Mouse (Mus musculus) MEL (cell line): Measurements from ENCODE around the gene Mcrip2. TPM values are rescaled to one million over a fixed set of nuclear protein-coding genes. Genes with fewer than 3 reads are reported as not detected.

Experiments used
- DNase-seq: peaks from one replicate; pipeline ENCODE4 v3.0.0; 2011; ENCODE audit warnings: low read depth, low spot score
- H3K27ac ChIP-seq: 2 replicates; pipeline ENCODE4 v1.5.1; 2012; ENCODE audit warnings: low read depth, mild to moderate bottlenecking, control low read depth, low read length, moderate library complexity; ENCODE audit not compliant: control insufficient read depth
- H3K27me3 ChIP-seq, 2 experiments: fragments of 150-350 bp in 1 of 2; sonication (generic) in 1 of 2; 2 replicates each; pipeline ENCODE4 v1.6.1; 2012; ENCODE audit warnings: low read length in 2 of 2, mild to moderate bottlenecking in 2 of 2, improper control_type of control experiment in 1 of 2, moderate library complexity in 1 of 2; ENCODE audit not compliant: insufficient read depth in 2 of 2, control insufficient read depth in 1 of 2
- H3K36me3 ChIP-seq, 2 experiments: 2 replicates each; pipeline ENCODE4 v1.6.1; 2012 to 2014; ENCODE audit warnings: low read length in 2 of 2, improper control_type of control experiment in 1 of 2, inconsistent platforms in 1 of 2, mild to moderate bottlenecking in 1 of 2; ENCODE audit not compliant: insufficient read depth in 2 of 2, control insufficient read depth in 1 of 2
- H3K4me1 ChIP-seq, 2 experiments: fragments of 150-350 bp in 1 of 2; sonication (generic) in 1 of 2; 2 replicates each; pipeline ENCODE4 v1.6.1; 2012; ENCODE audit warnings: low read length in 2 of 2, improper control_type of control experiment in 1 of 2, mild to moderate bottlenecking in 1 of 2; ENCODE audit not compliant: insufficient read depth in 2 of 2, control insufficient read depth in 1 of 2
- H3K4me3 ChIP-seq, 2 experiments: fragments of 150-350 bp in 1 of 2; sonication (generic) in 1 of 2; 2 replicates each; pipeline ENCODE4 v1.5.1; 2012; ENCODE audit warnings: low read depth in 2 of 2, low read length in 2 of 2, mild to moderate bottlenecking in 2 of 2, moderate library complexity in 2 of 2, control low read depth in 1 of 2, improper control_type of control experiment in 1 of 2; ENCODE audit not compliant: control insufficient read depth in 1 of 2, insufficient read depth in 1 of 2
- H3K79me2 ChIP-seq: 2 replicates; pipeline ENCODE4 v1.6.1; 2012; ENCODE audit warnings: mild to moderate bottlenecking, low read length, moderate library complexity; ENCODE audit not compliant: control insufficient read depth, poor library complexity, insufficient read depth
- H3K9ac ChIP-seq: 2 replicates; pipeline ENCODE4 v1.6.1; 2012; ENCODE audit warnings: low read depth, mild to moderate bottlenecking, control low read depth, low read length, moderate library complexity; ENCODE audit not compliant: control insufficient read depth, poor library complexity, severe bottlenecking
- H3K9me3 ChIP-seq: fragments of 150-350 bp; sonication (generic); replicated peaks from 2 replicates; pipeline ENCODE4 v1.6.1; 2012; ENCODE audit warnings: mild to moderate bottlenecking, low read length, improper control_type of control experiment, moderate library complexity; ENCODE audit not compliant: insufficient read depth
- BHLHE40 ChIP-seq: IDR thresholded peaks from 2 replicates; pipeline ENCODE4 v1.6.1; 2012; ENCODE audit warnings: low read depth, mild to moderate bottlenecking, inconsistent platforms, low read length, improper control_type of control experiment, borderline replicate concordance
- CHD1 ChIP-seq: IDR thresholded peaks from 2 replicates; pipeline ENCODE4 v1.6.1; 2012; ENCODE audit warnings: low read depth, mild to moderate bottlenecking, inconsistent platforms, low read length, improper control_type of control experiment
- CHD2 ChIP-seq: IDR thresholded peaks from 2 replicates; pipeline ENCODE4 v1.6.1; 2011; ENCODE audit warnings: low read length, improper control_type of control experiment
- E2F4 ChIP-seq: IDR thresholded peaks from 2 replicates; pipeline ENCODE4 v1.6.1; 2011; ENCODE audit warnings: low read depth, low read length, improper control_type of control experiment, borderline replicate concordance
- EP300 ChIP-seq, 2 experiments: IDR thresholded peaks; 2 replicates each; pipeline ENCODE4 v1.6.1; 2011; ENCODE audit warnings: improper control_type of control experiment in 2 of 2, low read length in 2 of 2, low read depth in 1 of 2, mild to moderate bottlenecking in 1 of 2
- ETS1 ChIP-seq: IDR thresholded peaks from 2 replicates; pipeline ENCODE4 v1.6.1; 2012; ENCODE audit warnings: low read depth, mild to moderate bottlenecking, inconsistent platforms, low read length, improper control_type of control experiment, moderate library complexity
- JUND ChIP-seq: IDR thresholded peaks from 2 replicates; pipeline ENCODE4 v1.6.1; 2011; ENCODE audit warnings: low read depth, mild to moderate bottlenecking, improper control_type of control experiment, low read length
- KAT2A ChIP-seq: conservative IDR thresholded peaks from 2 replicates; pipeline ENCODE4 v1.6.1; 2012; ENCODE audit warnings: low read depth, low read length, improper control_type of control experiment, inconsistent platforms
- MXI1 ChIP-seq: IDR thresholded peaks from 2 replicates; pipeline ENCODE4 v1.6.1; 2011; ENCODE audit warnings: mild to moderate bottlenecking, low read depth, low read length, improper control_type of control experiment
- MYC ChIP-seq: IDR thresholded peaks from 2 replicates; pipeline ENCODE4 v1.6.1; 2011; ENCODE audit warnings: low read depth, mild to moderate bottlenecking, low read length, improper control_type of control experiment, moderate library complexity
- NELFE ChIP-seq: IDR thresholded peaks from 2 replicates; pipeline ENCODE4 v1.6.1; 2011; ENCODE audit warnings: low read depth, low read length, improper control_type of control experiment
- POLR2A ChIP-seq, 2 experiments: IDR thresholded peaks; 2 replicates each; pipeline ENCODE4 v1.6.1; 2011 to 2012; ENCODE audit warnings: low read length in 2 of 2, mild to moderate bottlenecking in 2 of 2, control low read depth in 1 of 2, improper control_type of control experiment in 1 of 2, low read depth in 1 of 2, moderate library complexity in 1 of 2; ENCODE audit not compliant: control insufficient read depth in 1 of 2, insufficient read depth in 1 of 2, poor library complexity in 1 of 2
- RAD21 ChIP-seq: IDR thresholded peaks from 2 replicates; pipeline ENCODE4 v1.6.1; 2011; ENCODE audit warnings: mild to moderate bottlenecking, low read depth, low read length, improper control_type of control experiment
- RCOR1 ChIP-seq: IDR thresholded peaks from 2 replicates; pipeline ENCODE4 v1.6.1; 2012; ENCODE audit warnings: low read depth, mild to moderate bottlenecking, inconsistent platforms, low read length, improper control_type of control experiment
- TCF12 ChIP-seq: IDR thresholded peaks from 2 replicates; pipeline ENCODE4 v1.6.1; 2014; ENCODE audit warnings: low read depth, mild to moderate bottlenecking, inconsistent platforms, low read length, improper control_type of control experiment, moderate library complexity
- UBTF ChIP-seq: IDR thresholded peaks from 2 replicates; pipeline ENCODE4 v1.6.1; 2012; ENCODE audit warnings: low read depth, mild to moderate bottlenecking, inconsistent platforms, low read length, improper control_type of control experiment, moderate library complexity, borderline replicate concordance; ENCODE audit not compliant: insufficient read depth
- ZKSCAN1 ChIP-seq: IDR thresholded peaks from 2 replicates; pipeline ENCODE4 v1.6.1; 2012; ENCODE audit warnings: low read depth, mild to moderate bottlenecking, inconsistent platforms, low read length, improper control_type of control experiment, moderate library complexity
- polyA plus RNA-seq, 2 experiments: library from polyadenylated mRNA; stranded (reverse) in 1 of 2; unstranded in 1 of 2; fragments of >175 nt in 1 of 2; fragments of >200 nt in 1 of 2; gene quantifications; 2 replicates each; pipeline versions ENCODE4 v1.2.1 to v1.2.4; 2012; ENCODE audit warnings: low replicate concordance in 2 of 2, low read depth in 1 of 2; ENCODE audit not compliant: insufficient read length in 2 of 2, insufficient read depth in 1 of 2, missing spikeins in 1 of 2
- total RNA-seq: library from RNA; depleted of rRNA; stranded (reverse); fragments of 300-350 nt; gene quantifications from 2 replicates; pipeline ENCODE4 v1.2.3, GENCODE M21; 2012

Mcrip2 gene
- total and polyA plus RNA-seq, 3 experiments = 88.9 to 281 (median 107) TPM

GRCm38 (mm10) chr17:25911816-25912215, 43.3 kb upstream of the Mcrip2 start:
- H3K27ac ChIP-seq = no peak overlapping the region
- H3K9me3 ChIP-seq = no peaks in the 10 kb centered on the region
- H3K4me3 ChIP-seq = no peak overlapping the region
- DNase-seq = no peak
- no peak overlapping the region for H3K9ac ChIP-seq
- H3K4me1 ChIP-seq = peaks cover 3 to 19% of the 10 kb centered on the region in 2 experiments
- H3K36me3 ChIP-seq = peaks cover 0 to 16% of the 10 kb centered on the region in 2 experiments; a peak in 2 of 4 replicates
- H3K27me3 ChIP-seq = no peaks in the 10 kb centered on the region
- TF ChIP-seq ETS1 (no peak), UBTF (no peak), TCF12 (no peak), MYC (no peak), CHD1 (no peak), KAT2A (no peak), RAD21 (no peak), RCOR1 (no peak), MXI1 (no peak), CHD2 (no peak), POLR2A (IDR thresholded peaks at IDR 0.05; ENCODE audit: control insufficient read depth in 1 of 2, insufficient read depth in 1 of 2, low read depth in 1 of 2, low read length in 2 of 2, poor library complexity in 1 of 2) (no peak)
- H3K79me2 ChIP-seq = peaks cover 15% of the 10 kb centered on the region; the same call in 1 of the 2 replicates

GRCm38 (mm10) chr17:25907640-25908039, 39.1 kb upstream of the Mcrip2 start:
- Histone ChIP-seq H3K27ac (no peak overlapping the region), H3K36me3 (no peaks in the 10 kb centered on the region), H3K9me3 (no peaks in the 10 kb centered on the region), H3K4me3 (no peak overlapping the region)
- TF ChIP-seq NELFE = no peak
- TF ChIP-seq JUND = no peak
- no peak for TF ChIP-seq RCOR1
- TF ChIP-seq E2F4 = no peak
- no peak for TF ChIP-seq TCF12
- no peak for TF ChIP-seq EP300 (IDR thresholded peaks at IDR 0.05; ENCODE audit: low read depth in 1 of 2, low read length in 2 of 2)
- no peak for TF ChIP-seq BHLHE40
- no peak for TF ChIP-seq ZKSCAN1
- no peak for TF ChIP-seq KAT2A
- TF ChIP-seq, all 39 proteins: peak for 0
- H3K4me1 ChIP-seq = no peaks in the 10 kb centered on the region
- no peak overlapping the region for H3K9ac ChIP-seq
- DNase-seq = no peak
- H3K27me3 ChIP-seq = no peaks in the 10 kb centered on the region
- peaks cover 8% of the 10 kb centered on the region; the same call in 1 of the 2 replicates for H3K79me2 ChIP-seq
